Mouse (Mus musculus) embryonic fibroblast, embryonic 13.5 days (primary cell): ENCODE measurements around the gene Gramd1b.

Source experiments
- CTCF ChIP-seq: IDR thresholded peaks from 2 replicates; pipeline ENCODE4 v1.5.1; 2011; ENCODE audit warnings: mild to moderate bottlenecking, control low read depth, low read length, moderate library complexity, borderline replicate concordance; ENCODE audit not compliant: insufficient read depth
- POLR2A ChIP-seq: IDR thresholded peaks from 2 replicates; pipeline ENCODE4 v1.6.1; 2011; ENCODE audit warnings: low read depth, mild to moderate bottlenecking, control low read depth, low read length, moderate library complexity

DNA sequence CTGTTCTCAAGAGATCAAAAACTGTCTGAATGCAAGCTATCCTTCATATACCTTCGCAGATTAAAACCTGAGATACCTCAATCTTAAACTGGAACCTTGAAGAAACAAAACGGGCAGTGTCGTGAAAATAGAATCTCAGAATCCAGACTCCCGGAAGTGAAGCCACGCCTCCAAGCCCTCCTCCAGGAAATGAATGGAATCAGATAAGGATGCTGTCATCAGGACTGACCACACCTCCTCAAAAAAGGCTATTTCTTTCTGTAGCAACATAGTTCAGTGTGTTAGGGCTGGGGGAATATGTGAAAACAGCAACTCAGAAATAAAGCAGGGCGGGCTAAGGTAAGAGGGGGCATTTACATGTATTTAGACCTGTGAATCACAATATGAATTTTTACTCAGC lies 142.0 kb downstream of the Gramd1b start:
- no peak for TF ChIP-seq POLR2A
- no peak for TF ChIP-seq CTCF
